Mouse (Mus musculus) bone marrow, adult 2 months (tissue): ENCODE measurements around the gene Fam117a.

ENCODE experiments used
- CTCF ChIP-seq: fragments of 200-500 bp; IDR thresholded peaks from 2 replicates; pipeline ENCODE4 v1.5.1; 2011; ENCODE audit warnings: low read length, control low read depth; ENCODE audit not compliant: control insufficient read depth, insufficient read depth
- POLR2A ChIP-seq: fragments of 200-500 bp; IDR thresholded peaks from 2 replicates; pipeline ENCODE4 v1.6.1; 2011; ENCODE audit warnings: low read depth, mild to moderate bottlenecking, control low read depth, low read length, borderline replicate concordance; ENCODE audit not compliant: control insufficient read depth

DNA sequence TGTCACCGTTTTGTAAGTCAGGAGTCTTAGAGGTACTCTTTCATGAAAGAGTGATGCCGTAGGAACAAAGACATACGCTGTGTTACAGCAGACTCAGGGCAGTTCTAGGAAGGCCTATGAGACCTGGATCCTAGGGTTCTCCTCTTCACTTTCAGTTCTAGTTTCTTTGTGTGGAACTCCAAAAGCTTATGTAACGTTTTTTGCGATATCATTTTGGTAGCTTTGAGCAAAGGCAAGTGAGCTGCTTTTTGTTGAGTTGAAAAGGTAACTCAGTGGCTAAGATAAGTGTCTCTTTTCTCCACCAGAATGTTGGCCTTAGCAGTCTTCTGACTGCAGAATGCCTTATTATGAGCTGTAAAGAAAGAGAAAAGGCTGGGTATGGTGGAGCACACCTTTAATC lies 80.5 kb downstream of the Fam117a start:
- TF ChIP-seq POLR2A (no peak), CTCF (no peak)
